Mouse (Mus musculus) activated CD4-positive, CD25-positive, alpha-beta regulatory T cell, adult 4 months (primary cell): Measurements from ENCODE around the gene Cdhr3. TPM values are rescaled to one million over a fixed set of nuclear protein-coding genes. Genes with fewer than 3 reads are reported as not detected.
"Not testable (repeated sequence)": the region's sequence is repeated elsewhere in the genome, so short reads cannot be mapped to it uniquely, and the experiment has no call there.

Source experiments
- ATAC-seq: one replicate; pipeline ENCODE4 v1.8.0; 2017
- polyA plus RNA-seq, 2 experiments: library from polyadenylated mRNA; unstranded; fragments of 100-300 nt; shearing (Covaris generic); gene quantifications; one replicate each; pipeline ENCODE4 v1.2.1; 2017

Gene Cdhr3
- polyA plus RNA-seq, 2 experiments from 2014 or later, result 0.25 to 0.65 TPM

DNA sequence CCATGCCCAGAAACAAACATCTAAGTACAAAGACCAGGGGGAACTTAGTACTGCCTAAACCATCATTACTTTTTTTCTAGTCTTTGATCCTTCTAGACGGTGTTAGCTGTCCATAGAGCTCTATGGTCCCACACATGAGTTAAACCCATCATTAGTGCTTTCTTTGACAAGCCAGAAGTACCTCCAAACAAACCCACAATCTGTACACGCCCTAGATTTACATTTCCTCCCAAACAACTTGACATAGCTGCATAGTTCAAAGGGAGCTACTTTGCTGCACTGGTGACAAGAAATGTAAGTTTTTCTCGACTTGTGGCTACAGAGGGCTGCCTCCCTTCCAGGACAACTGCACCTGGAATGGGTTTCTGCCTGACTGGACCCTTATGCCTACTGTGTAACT is 16.4 kb downstream of the Cdhr3 start:
- peak; percentile 88 for ATAC-seq

- ATAC-seq, result no peak
Observed at GRCm38 (mm10) chr12:33071901-33072672, 20.6 kb downstream of the Cdhr3 start.

GRCm38 (mm10) chr12:33068977-33069376 is 23.7 kb downstream of the Cdhr3 start:
- no peak for ATAC-seq

DNA sequence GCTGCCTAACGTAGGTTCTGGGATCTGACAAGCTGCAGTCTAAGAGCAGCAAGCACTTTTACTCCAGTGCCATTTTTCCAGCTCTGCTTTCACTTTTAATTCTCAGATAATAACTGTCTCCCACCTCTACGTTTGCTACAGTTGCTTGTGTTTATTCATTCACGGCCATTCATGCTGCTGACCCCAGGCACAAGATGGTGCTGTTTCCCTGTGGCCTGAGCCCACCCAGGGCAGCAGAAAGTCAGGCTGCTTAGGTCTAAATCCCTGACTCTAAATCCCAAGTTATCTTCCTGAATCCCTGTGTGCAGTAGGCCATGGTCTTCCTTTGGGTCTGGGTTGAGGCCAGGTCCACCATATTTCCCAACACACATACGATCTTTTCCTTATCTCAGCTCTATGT is 26.3 kb downstream of the Cdhr3 start:
- ATAC-seq, result no peak

DNA sequence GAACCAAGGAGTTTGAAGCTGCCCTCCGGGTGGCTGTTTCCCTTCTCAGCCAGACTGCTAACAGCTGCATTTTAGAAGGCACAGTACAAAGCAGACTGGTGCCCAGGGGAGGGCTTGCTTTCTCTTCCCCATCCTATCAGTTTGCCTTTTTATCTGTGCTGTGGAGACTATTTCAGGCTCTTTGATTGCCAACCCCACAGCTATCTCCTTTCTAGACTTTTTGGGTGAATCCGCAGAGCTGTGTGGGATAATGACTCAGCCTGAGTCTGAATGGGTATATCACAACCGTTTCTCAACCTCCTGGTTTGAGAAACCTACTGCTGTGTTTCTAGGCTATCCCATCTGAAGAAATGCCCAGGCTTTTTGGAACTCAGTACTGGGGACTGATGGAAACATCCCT is 27.5 kb downstream of the Cdhr3 start:
- ATAC-seq, result no peak

- no peak for ATAC-seq
Observed at GRCm38 (mm10) chr12:33064266-33064665, 28.4 kb downstream of the Cdhr3 start.

DNA sequence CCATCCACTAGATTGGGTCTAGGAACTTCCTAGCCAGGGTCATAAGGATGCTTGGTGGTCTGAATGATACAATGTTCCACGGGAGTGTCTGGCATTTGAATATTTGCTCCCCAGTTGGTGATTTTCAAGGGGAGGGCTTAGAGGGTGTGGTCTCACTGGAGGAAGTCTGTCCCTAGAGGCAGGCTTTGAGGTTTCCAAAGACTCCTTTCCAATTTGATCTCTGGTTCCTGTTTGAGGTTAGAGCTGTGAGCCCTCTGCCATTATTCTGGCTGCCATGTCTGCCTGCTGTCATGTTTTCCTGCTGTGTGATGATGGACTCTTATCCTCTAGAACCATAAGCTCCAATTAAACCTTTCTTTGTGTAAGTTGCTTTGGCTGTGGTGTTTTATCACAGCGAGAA is 29.4 kb downstream of the Cdhr3 start:
- no peak for ATAC-seq

DNA sequence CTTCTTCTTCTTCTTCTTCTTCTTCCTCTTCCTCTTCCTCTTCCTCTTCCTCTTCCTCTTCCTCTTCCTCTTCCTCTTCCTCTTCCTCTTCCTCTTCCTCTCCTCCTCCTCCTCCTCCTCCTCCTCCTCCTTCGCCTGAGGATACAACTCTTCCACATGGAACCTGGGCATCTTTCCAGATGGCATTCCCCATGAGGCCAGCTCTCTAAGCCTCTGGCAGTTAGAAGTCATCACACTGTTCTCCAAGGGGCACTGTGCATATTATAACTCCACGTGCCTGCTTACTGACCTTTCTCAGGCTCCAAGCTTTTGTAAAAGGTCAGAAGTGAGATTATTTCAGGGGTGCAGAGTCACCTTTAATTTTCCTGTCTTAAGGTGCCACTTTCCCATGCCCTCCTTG is 30.3 kb downstream of the Cdhr3 start:
- ATAC-seq, result not testable (repeated sequence)

DNA sequence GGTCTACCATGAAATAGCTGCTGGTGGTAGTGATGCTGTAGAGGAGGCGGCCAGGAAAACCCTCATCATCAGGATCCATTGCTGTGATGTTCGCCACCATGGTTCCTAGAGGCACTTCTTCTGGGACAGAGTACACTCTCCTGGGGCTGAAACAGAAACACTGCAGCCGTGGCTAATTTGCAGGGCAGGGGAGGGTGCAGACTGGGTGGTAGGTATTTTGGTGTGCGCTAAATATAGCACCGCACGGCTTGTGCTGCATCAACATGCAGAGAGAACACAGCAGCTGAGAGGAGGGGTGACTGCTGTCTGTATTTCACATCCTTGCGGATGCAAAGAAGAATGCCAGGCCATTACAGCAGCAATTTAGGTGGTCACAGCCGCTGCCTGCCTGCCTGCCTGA is 31.0 kb downstream of the Cdhr3 start:
- ATAC-seq, result peak; percentile 53

GRCm38 (mm10) chr12:33057231-33058048 is 35.2 kb downstream of the Cdhr3 start:
- no peak for ATAC-seq

DNA sequence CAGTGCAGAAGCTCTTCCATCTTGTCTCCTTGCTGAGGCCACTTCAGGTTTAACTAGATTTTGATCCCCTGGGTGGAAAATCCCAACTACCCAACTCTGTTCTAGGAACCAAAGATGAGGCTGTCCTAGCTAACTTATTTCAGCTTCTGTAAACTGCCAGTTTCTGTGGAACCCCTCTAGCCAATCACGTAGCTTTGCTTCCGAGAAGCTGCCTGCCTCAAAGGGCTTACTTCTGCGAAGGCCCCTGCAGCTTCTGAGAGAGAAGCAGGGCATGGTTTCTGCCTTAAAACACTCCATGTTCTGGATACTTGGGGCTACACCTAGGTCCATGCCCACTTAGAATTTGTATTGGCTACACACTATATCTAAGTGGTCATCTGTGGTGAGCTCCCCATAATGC is 36.1 kb downstream of the Cdhr3 start:
- peak; percentile 56 for ATAC-seq

DNA sequence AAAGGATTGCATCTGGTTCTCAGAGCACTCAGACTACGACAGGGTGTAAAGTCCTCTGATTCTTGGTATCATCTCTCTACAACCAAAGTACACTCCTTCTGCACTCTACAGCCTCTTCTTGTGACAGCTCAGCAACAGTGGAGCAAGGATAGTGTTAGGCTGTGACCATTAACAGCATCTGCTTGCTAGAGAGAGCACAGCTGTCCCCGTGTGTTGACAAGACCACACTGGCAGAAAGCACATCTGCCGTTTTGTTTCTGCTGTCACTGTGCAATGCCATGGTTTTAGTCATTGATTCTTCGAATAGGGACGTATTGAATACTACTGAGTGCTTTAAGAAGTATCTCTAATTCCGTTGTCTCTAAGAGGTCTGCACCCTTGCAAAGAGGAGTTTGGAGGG is 36.6 kb downstream of the Cdhr3 start:
- ATAC-seq, result no peak

DNA sequence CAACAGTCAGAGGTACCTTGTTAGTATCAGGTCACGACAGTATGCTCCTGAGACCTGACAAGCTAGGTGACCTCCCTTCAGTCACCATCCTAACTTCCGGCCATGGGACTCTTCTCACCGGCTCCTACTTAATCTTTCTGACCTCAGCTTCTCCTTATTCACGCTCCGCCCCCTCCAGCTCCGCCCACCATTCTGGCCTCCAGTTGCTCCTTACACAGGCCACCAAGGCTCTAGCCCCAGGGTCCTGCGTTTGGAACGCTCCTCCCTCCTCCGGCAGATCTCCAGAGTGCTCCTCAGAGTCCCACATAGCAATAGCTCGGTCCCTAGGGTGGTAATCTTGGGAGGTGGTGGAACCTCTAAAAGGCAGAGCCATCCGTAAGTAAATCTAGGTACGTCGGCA is 38.9 kb downstream of the Cdhr3 start:
- ATAC-seq, result no peak

- ATAC-seq, result no peak
Observed at GRCm38 (mm10) chr12:33053311-33053710, 39.4 kb downstream of the Cdhr3 start.

DNA sequence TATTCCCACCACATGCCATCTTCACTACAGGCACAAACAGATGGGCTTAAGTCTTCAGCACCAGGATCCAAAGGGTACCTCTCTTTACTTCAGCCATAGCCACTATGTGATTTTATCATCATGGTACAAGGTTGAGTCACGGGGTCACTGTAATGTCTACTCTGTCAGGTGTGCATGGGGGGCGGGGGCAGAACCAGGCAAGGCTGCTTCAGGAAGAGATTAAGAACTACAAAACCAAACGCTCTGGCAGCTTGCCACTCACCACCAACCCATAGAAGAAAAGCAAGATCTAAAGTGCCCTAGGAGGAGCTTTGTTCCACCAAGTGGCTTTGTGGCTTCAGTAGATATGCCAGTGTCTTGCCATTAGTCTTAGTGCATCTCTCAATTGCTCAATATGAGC is 44.3 kb downstream of the Cdhr3 start:
- ATAC-seq, result peak; percentile 88

DNA sequence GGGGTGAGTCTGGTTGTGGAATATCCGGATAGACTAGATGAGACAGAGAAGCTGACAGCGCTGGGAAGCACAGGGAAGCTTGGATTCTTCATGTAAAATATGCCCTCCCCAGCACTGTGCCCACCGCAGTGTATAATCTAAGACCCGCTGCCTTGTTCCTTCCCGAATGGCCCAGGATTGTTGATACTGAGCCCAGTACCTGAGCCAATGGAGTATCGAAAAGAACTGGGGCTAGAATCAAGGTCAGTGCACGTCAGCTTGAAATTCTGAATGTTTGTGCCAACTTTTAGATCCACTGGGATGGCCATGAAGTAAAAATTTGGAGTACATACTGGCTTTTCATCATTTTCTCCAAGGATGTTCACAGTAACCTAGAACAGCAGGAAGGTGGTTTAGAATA is 46.2 kb downstream of the Cdhr3 start:
- ATAC-seq, result no peak

DNA sequence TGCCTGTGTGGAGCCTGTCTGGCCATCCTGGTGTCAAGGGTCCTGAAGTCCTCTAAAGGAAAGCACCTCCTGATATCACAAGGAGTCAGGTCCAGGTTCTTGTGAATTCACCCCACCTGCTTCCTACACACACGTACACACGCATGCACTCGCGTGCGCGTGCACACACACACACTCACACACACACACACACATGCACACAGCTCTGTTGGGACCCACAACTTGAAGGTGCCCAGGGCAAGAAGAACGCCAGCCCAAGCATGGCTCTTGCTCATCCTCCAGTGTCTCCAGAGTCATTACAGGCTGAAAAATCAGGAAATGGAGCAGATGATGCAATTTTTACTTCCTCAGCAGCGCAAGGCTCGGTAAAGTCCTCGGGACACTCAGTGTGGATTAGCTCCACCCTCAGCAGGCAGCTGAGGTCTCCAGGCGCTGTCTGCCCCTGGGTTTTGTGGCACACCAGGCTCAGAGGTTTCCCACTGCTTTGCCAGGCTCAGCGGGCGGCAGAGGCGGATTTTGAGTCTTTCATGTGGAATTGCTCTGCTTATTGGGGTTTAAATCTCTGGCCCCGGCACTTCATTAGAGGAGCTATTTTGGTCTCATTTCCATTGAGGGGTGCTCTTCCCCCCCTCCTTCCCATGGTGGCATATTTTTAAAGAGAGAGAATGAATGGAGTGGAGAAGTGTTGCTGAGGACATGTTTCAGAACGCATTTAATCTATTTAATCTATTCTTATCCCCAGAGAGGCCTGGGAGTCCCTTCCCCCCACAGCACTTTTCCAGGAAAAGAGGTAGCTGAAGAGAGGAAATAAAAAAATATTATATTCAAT is 46.9 kb downstream of the Cdhr3 start:
- no peak for ATAC-seq

DNA sequence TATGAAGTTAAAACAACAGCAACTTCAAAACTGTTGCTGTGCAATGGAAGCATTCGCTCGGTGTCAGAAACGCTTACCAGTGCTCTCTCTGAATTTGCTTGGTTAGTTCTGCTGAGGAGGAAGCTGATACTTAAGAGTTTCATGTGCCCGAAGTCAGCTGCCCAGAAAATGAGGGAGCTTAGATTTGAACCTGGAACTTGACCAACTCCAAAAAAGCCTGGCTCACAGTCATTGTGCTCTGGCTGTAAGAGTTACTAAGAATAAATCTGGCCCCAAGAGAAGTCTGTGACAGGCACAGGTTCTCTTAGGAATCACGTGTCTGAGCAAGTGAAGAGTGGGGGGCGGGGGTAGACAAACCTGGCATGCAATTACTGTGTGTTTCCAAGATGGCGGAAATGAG is 51.2 kb downstream of the Cdhr3 start:
- ATAC-seq, result no peak

DNA sequence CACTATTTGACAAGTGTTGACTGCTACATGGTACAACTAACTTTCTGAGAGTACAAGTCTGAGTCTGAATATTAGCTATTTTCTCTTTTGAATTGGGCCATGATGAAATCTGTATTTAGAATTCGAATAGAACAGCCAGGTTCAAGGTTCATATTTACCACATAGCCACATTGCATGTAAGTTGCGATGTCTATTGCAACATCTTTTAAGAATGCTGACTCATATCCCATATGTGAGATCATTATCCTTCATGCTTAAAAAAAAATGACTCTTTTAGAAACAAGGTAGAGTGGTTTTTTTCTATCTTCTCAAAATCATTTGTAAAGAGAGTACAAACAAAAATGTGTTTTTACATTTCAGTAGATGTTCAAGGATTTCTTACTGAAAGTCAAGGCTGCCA is 51.9 kb downstream of the Cdhr3 start:
- ATAC-seq, result peak; percentile 57

DNA sequence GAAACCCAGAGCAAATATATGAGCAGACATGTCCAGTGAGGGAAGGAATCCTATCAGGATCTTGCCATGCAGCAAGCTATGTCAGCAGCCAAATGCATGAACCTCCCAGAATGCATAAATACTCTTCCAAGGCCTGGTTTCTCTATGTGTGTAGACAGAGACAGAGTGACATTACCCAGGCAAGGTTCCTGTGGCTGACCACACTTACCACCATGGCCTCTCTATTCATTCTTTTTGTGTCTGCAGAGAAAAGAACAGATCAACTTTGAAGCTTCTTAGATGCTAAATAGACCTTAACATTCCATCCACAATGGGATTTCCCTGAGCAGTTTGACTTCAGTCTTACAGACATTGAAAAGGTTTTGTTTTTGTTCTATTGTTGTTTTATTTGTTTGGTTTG is 54.0 kb downstream of the Cdhr3 start:
- no peak for ATAC-seq

DNA sequence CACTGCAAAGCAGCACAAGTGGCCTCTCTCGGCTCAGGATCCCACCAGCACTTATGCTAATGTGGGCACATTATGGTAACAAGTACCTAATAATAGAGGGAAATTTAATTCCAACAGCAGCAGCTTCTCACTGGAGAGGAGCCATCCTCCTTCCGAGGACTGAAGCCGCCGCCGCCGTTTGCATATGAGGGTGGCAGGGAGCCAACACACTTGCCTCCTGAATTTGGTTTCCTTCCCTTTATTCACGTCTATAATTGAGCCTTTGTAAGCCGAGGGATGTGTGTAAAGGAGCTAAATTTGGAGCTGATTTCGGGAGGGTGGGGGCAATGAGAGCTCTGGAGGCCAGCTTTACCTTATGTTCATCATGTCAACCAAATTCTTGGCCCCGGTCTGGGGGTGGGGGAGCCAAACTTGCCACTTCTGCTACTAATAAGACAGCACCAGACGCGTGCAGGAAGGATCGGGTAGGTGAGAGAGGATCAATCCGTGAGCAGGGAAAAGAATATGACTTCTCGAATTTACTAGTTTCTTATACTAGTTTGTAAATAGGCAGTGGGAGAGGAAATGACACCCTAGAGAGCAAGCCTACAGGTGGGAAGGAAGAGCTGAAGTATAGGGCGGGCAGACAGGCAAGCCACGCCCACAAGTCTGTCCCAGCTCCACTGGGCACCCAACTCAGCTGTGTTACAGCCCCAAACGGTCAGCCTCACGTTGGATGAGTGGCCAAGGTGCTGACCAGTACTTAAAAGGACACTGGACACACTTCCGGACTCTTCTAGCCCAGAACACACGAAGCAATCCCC is 56.8 kb downstream of the Cdhr3 start:
- ATAC-seq, result peak; percentile 48

DNA sequence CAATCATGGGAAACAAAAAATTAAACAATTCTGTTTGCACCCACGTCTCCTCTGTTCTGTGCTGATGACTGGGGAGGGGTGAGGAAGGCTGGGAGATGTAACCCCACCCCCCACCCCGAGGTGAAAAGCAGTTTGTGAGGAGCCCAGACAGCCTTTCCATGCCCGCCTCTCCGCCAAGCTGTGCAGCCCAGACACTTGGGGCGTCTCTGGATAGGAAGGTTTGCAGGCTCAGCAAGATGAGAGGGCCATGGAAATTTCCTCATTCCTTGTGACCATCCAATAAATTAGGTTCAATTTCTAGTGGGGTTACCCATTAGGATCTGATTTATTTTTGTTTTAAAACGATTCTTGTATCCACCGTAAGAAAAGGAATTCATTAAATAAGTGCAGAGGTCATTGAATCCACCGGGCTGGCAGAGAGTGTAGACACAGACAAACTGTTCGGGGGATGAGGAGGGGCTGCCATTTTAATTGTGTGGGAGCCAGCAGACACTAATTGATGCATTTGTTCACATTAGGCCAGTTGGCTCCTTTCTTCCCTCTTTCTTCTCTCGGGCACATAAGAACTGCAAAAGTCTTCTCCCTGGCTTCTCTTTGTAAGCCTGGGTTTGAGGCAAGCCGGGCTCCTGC is 57.5 kb downstream of the Cdhr3 start:
- ATAC-seq, result no peak
